Mouse (Mus musculus): ENCODE data around the gene B3galt6.
A peak's percentile ranks its signal among the peaks of the same experiment; 100 is the strongest.

Gene B3galt6

GRCm38 (mm10) chr4:155983788-155984187, 8.7 kb downstream of the B3galt6 start:
- DNase-seq: no peak

GRCm38 (mm10) chr4:155981436-155982082, 10.9 kb downstream of the B3galt6 start:
- DNase-seq: no peak

GRCm38 (mm10) chr4:155973239-155973638, 19.2 kb downstream of the B3galt6 start:
- no peak for DNase-seq

- DNase-seq: no peak
Measured at GRCm38 (mm10) chr4:155972651-155973050, 19.8 kb downstream of the B3galt6 start.

GRCm38 (mm10) chr4:155970286-155970685, 22.2 kb downstream of the B3galt6 start:
- DNase-seq: no peak

- DNase-seq: no peak
Measured at GRCm38 (mm10) chr4:155969043-155969653, 23.3 kb downstream of the B3galt6 start.

GRCm38 (mm10) chr4:155964396-155964795, 28.1 kb downstream of the B3galt6 start:
- DNase-seq: no peak

- no peak for DNase-seq
Measured at GRCm38 (mm10) chr4:155963106-155963505, 29.3 kb downstream of the B3galt6 start.

- DNase-seq: peak; percentile 43
Measured at GRCm38 (mm10) chr4:155962167-155962971, 30.1 kb downstream of the B3galt6 start, which contains the start of gene C1qtnf12. Gene C1qtnf12, plus strand, starts transcription at chr4:155962318.

- peak; percentile 69 for DNase-seq
Measured at GRCm38 (mm10) chr4:155959275-155959674, 33.2 kb downstream of the B3galt6 start.

GRCm38 (mm10) chr4:155955491-155955890, 37.0 kb downstream of the B3galt6 start:
- DNase-seq: peak; percentile 56

- DNase-seq: no peak
Measured at GRCm38 (mm10) chr4:155947094-155947493, 45.4 kb downstream of the B3galt6 start.

GRCm38 (mm10) chr4:155944271-155944670, 48.2 kb downstream of the B3galt6 start:
- no peak for DNase-seq

- DNase-seq: peak; percentile 98
Measured at GRCm38 (mm10) chr4:155943534-155944249, 48.8 kb downstream of the B3galt6 start, which contains the start of gene Ube2j2. Gene Ube2j2, plus strand, starts transcription at chr4:155943831.

- DNase-seq: peak; percentile 67
Measured at GRCm38 (mm10) chr4:155943049-155943452, 49.4 kb downstream of the B3galt6 start.

All from cerebellum, adult 9-11 months (tissue).